Mouse (Mus musculus) liver, embryonic 11.5 days (tissue): Measurements from ENCODE around the gene Gm10697. TPM values are rescaled to one million over a fixed set of nuclear protein-coding genes. Genes with fewer than 3 reads are reported as not detected.
"Not testable (repeated sequence)": the region's sequence is repeated elsewhere in the genome, so short reads cannot be mapped to it uniquely, and the experiment has no call there.

ENCODE experiments used
- ATAC-seq: fragments of 200-750 bp; cut with Nextera tagmentation; replicated peaks from 2 replicates; pipeline ENCODE4 v1.8.0; 2017; ENCODE audit warnings: moderate number of reproducible peaks, mild to moderate bottlenecking, moderate TSS enrichment, moderate library complexity; ENCODE audit not compliant: low FRiP score
- DNase-seq: peaks from one replicate; pipeline ENCODE4 v3.0.0-alpha.2; 2017; ENCODE audit warnings: low spot score
- H3K27ac ChIP-seq: fragments of 300-500 bp; sonication (generic); 2 replicates; pipeline ENCODE4 v1.5.1; 2014; ENCODE audit warnings: mild to moderate bottlenecking, low read depth, low read length, control low read depth
- H3K27me3 ChIP-seq: fragments of 300-500 bp; sonication (generic); replicated peaks from 2 replicates; pipeline ENCODE4 v1.6.1; 2014; ENCODE audit warnings: low read length, mixed read lengths; ENCODE audit not compliant: control insufficient read depth, insufficient read depth
- H3K36me3 ChIP-seq: fragments of 300-500 bp; sonication (generic); 2 replicates; pipeline ENCODE4 v1.6.1; 2014; ENCODE audit warnings: mild to moderate bottlenecking, low read length, moderate library complexity, mixed read lengths; ENCODE audit not compliant: control insufficient read depth, insufficient read depth
- H3K4me1 ChIP-seq: fragments of 300-500 bp; sonication (generic); replicated peaks from 2 replicates; pipeline ENCODE4 v1.6.1; 2014; ENCODE audit warnings: low read length, mixed read lengths; ENCODE audit not compliant: control insufficient read depth, insufficient read depth
- H3K4me2 ChIP-seq: fragments of 300-500 bp; sonication (generic); 2 replicates; pipeline ENCODE4 v1.6.1; 2014; ENCODE audit warnings: mild to moderate bottlenecking, control low read depth, moderate library complexity
- H3K4me3 ChIP-seq: fragments of 300-500 bp; sonication (generic); 2 replicates; pipeline ENCODE4 v1.5.1; 2014; ENCODE audit warnings: low read depth, low read length, control low read depth
- H3K9ac ChIP-seq: fragments of 300-500 bp; sonication (generic); 2 replicates; pipeline ENCODE4 v1.6.1; 2014; ENCODE audit warnings: low read depth, low read length, control low read depth
- H3K9me3 ChIP-seq: fragments of 300-500 bp; sonication (generic); 2 replicates; pipeline ENCODE4 v1.6.1; 2016; ENCODE audit warnings: low read length, inconsistent platforms, mixed read lengths; ENCODE audit not compliant: control insufficient read depth
- WGBS: fragments of 180-500 bp; shearing (Covaris S2); extraction: QIAGEN DNeasy Blood & Tissue Kit; methylation state at CpG from one replicate; pipeline ENCODE4 v1.1.7; 2014; 5-methylcytosine and 5-hydroxymethylcytosine counted together
- polyA plus RNA-seq: library from polyadenylated mRNA; unstranded; fragments of >200 nt; fragmentation: Nextera tagmentation; extraction: Ambion mirVana; gene quantifications from 2 replicates; pipeline ENCODE4 v1.2.1, GENCODE M21; 2014

The Gm10697 gene
- not detected in 2 replicates for polyA plus RNA-seq

GRCm38 (mm10) chr3:94072544-94072943 is at the start of gene Gm10697:
Gene Gm10697, minus strand, starts transcription at chr3:94072644.
- H3K27me3 ChIP-seq, H3K9me3 ChIP-seq, H3K9ac ChIP-seq, H3K4me3 ChIP-seq, H3K27ac ChIP-seq, H3K4me1 ChIP-seq, DNase-seq, H3K36me3 ChIP-seq, ATAC-seq, H3K4me2 ChIP-seq: not testable (repeated sequence)
- no CpG with 5 or more reads among the region's 3 CpGs for WGBS

GRCm38 (mm10) chr3:94115071-94115470 is 42.6 kb upstream of the Gm10697 start:
- not testable (repeated sequence) for H3K27ac ChIP-seq, H3K36me3 ChIP-seq, H3K27me3 ChIP-seq, H3K4me1 ChIP-seq, H3K9me3 ChIP-seq, H3K9ac ChIP-seq, H3K4me2 ChIP-seq, H3K4me3 ChIP-seq, ATAC-seq, DNase-seq
- 50% methylated on average over 1 of the region's 1 CpGs for WGBS

DNA sequence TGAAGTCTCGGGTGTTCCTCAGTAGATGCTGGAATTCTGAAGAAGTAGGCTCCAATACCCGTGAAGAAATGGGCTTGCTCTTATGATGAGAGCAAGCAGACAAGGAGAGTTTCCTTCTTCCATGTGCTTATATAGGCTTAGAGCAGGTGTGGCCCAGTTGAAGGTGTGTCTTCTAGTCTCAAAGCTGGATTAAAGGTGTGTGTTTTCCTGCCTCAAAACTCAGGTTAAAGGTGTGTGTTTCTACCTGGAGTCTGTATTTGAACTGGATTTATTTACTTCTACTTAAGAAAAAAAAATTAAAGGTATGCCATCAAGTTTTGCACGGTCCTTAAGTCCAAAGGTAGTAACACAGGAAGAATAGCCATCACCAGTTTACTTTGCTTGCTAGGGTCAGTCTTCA is 17.7 kb downstream of the Gm10697 start, which contains the start of gene Gm9125:
Gene Gm9125 (minus strand): TSS at position 101 of the 400 bp plus-strand sequence.
- ATAC-seq, H3K9me3 ChIP-seq, H3K4me2 ChIP-seq, H3K27me3 ChIP-seq, H3K9ac ChIP-seq, H3K36me3 ChIP-seq, DNase-seq, H3K4me3 ChIP-seq, H3K4me1 ChIP-seq, H3K27ac ChIP-seq: not testable (repeated sequence)
- 71% methylated on average over 1 of the region's 3 CpGs for WGBS

DNA sequence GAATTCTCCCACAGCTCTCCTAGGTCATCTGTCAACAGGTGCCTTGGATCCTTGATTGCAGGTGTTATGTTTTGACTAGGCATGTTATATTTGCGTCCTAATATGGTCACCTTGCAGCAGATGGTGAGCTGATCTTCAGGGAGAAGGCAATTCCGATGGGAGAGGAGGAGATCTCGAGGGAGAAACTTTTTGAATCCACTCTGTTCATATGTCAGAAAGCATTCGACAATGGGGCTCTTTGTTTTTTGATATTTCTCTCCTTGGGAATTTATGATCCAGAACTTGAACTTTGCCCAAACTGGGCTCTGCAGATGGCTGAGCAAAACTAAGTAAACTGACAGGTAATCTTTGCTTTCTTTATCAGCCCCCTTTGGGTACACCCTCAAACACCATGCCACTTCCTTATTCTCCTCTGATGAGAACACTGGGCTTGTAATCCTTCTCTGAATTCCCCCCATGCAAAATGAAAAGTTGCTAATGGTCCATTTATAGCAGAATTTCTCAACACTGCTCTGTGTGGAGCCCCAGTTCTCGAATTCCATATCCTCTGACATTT is 22.8 kb downstream of the Gm10697 start:
- H3K4me1 ChIP-seq, H3K27me3 ChIP-seq, DNase-seq, H3K36me3 ChIP-seq, H3K4me2 ChIP-seq, H3K9ac ChIP-seq, H3K27ac ChIP-seq, H3K4me3 ChIP-seq, H3K9me3 ChIP-seq, ATAC-seq: not testable (repeated sequence)
- WGBS = no CpG with 5 or more reads among the region's 5 CpGs

DNA sequence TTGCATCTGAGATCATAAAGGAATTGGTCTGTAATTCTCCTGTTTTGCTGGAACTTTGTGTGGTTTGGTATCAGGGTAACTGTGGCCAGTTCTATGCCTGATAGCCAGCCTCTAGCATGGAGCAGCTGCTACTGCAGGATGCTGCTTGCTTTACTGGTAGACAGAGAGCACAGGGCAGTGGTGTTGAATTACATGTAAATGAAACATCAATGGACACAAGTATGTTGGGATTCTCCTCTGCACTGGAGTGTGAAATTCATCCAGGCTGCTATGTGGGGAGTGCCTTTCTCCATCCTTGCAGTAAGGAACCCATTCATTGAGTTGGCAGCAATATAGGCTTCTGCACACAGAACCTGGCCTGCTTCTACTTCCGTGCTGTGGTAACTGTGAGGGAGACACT is 34.2 kb downstream of the Gm10697 start:
- WGBS = 93% methylated on average over 1 of the region's 1 CpGs
- not testable (repeated sequence) for ATAC-seq, H3K9me3 ChIP-seq, H3K27ac ChIP-seq, H3K4me3 ChIP-seq, H3K4me1 ChIP-seq, H3K4me2 ChIP-seq, H3K9ac ChIP-seq, DNase-seq, H3K27me3 ChIP-seq, H3K36me3 ChIP-seq

GRCm38 (mm10) chr3:94034400-94034799 is 38.0 kb downstream of the Gm10697 start:
- not testable (repeated sequence) for H3K4me1 ChIP-seq, H3K36me3 ChIP-seq, DNase-seq, ATAC-seq, H3K27ac ChIP-seq, H3K27me3 ChIP-seq, H3K9ac ChIP-seq, H3K4me3 ChIP-seq, H3K4me2 ChIP-seq, H3K9me3 ChIP-seq
- 88% methylated on average over 16 of the region's 18 CpGs for WGBS

Other genes starting within 250 kb of the Gm10697 start
- not detected in 2 replicates for gene Tdpoz3, start 246.6 kb downstream of the Gm10697 start, polyA plus RNA-seq
- gene Gm9117, start 129.1 kb downstream of the Gm10697 start, polyA plus RNA-seq = not detected in 2 replicates
- not detected in 2 replicates for gene Tdpoz5, start 111.3 kb downstream of the Gm10697 start, polyA plus RNA-seq
- gene Gm9125, start 17.8 kb downstream of the Gm10697 start, polyA plus RNA-seq = not detected in 2 replicates
- not detected in 2 replicates for gene Gm10696, start 105.5 kb upstream of the Gm10697 start, polyA plus RNA-seq
- gene Gm5286, start 124.1 kb upstream of the Gm10697 start, polyA plus RNA-seq = not detected in 2 replicates
- not detected in 2 replicates for gene Gm4778, start 191.4 kb upstream of the Gm10697 start, polyA plus RNA-seq
- gene Them4, start 237.4 kb upstream of the Gm10697 start, polyA plus RNA-seq = 4.7 and 6.2 TPM in 2 replicates